In genomic region chr17:66197041-66197440, GRCm38 (mm10) we compare ENCODE assay signal across 10 mouse cellular contexts.
DNase-seq lines count a peak whose midpoint lies in the region; ATAC-seq and TF ChIP-seq lines count a peak whose summit lies in the region.
"Had no signal": no experiment of that assay in that cellular context is flagged by ENCODE, and none has a peak within 500 bp of the region (broad histone marks: within the 10 kb centered on the region; RNA-seq: fewer than 3 reads in every experiment).

No protein-coding gene starts in this region.

- H3K9me3 ChIP-seq in kidney, embryonic 15.5 days (replicated peaks): no peaks in the 10 kb centered on the region
- H3K9me3 ChIP-seq: embryonic facial prominence, embryonic 15.5 days; hindbrain, embryonic 12.5 days had no signal

- DNase-seq in adrenal gland, postnatal 10 days: peak; percentile 11
- DNase-seq in adrenal gland, postnatal 36 days: no peak
- DNase-seq in kidney, adult 2 months: peak; percentile 8
- peak; percentile 52 for DNase-seq in lung, postnatal 10 days
- no peak for DNase-seq in lung, adult 2 months
- DNase-seq in cerebellum, adult 8-10 months: no peak

- no peak for TF ChIP-seq POLR2A in kidney, adult 2 months (IDR thresholded peaks at IDR 0.05; ENCODE audit: low read depth, low read length)
- TF ChIP-seq POLR2A in lung, adult 2 months (IDR thresholded peaks at IDR 0.05; ENCODE audit: borderline replicate concordance, extremely low read depth, low read depth, low read length): no peak

- no peak for ATAC-seq in kidney, embryonic 15.5 days (replicated peaks; ENCODE audit: low FRiP score)
- peak; percentile 14; the same call in 1 of the 2 replicates for ATAC-seq in granulocyte monocyte progenitor cell, adult 5-6 weeks (replicated peaks; ENCODE audit: poor library complexity, severe bottlenecking)

- H3K4me3 ChIP-seq in kidney, adult 2 months (ENCODE audit: insufficient read depth, low read depth, low read length): no peak overlapping the region
- no peak overlapping the region for H3K4me3 ChIP-seq in kidney, embryonic 15.5 days (replicated peaks)
- no peak overlapping the region for H3K4me3 ChIP-seq in lung, adult 2 months (replicated peaks; ENCODE audit: extremely low read depth, low read depth, low read length)
- H3K4me3 ChIP-seq: embryonic facial prominence, embryonic 15.5 days; hindbrain, embryonic 12.5 days had no signal

- H3K27me3 ChIP-seq in kidney, adult 2 months (replicated peaks; ENCODE audit: control insufficient read depth, insufficient read depth, low read length): no peaks in the 10 kb centered on the region
- 0 out of 2 replicates have a peak, but pooled peaks cover 8% of the 10 kb centered on the region for H3K27me3 ChIP-seq in kidney, embryonic 15.5 days
- H3K27me3 ChIP-seq: embryonic facial prominence, embryonic 15.5 days had no signal

- no peaks in the 10 kb centered on the region for H3K4me1 ChIP-seq in kidney, adult 2 months (ENCODE audit: control insufficient read depth, insufficient read depth, low read length)
- H3K4me1 ChIP-seq in kidney, embryonic 15.5 days: no peaks in the 10 kb centered on the region
- no peaks in the 10 kb centered on the region for H3K4me1 ChIP-seq in lung, adult 2 months (ENCODE audit: control insufficient read depth, insufficient read depth, low read length)
- H3K4me1 ChIP-seq: embryonic facial prominence, embryonic 15.5 days; hindbrain, embryonic 12.5 days had no signal

- WGBS in kidney, adult 2 months: 26% methylated on average over 3 of the region's 3 CpGs
- WGBS in kidney, embryonic 15.5 days: 49% methylated on average over 3 of the region's 3 CpGs
- WGBS in lung, adult 2 months: 28% methylated on average over 3 of the region's 3 CpGs

- no peak overlapping the region for H3K27ac ChIP-seq in kidney, adult 2 months (ENCODE audit: insufficient read depth, low read depth, low read length)
- H3K27ac ChIP-seq in kidney, embryonic 15.5 days: no peak overlapping the region
- H3K27ac ChIP-seq: embryonic facial prominence, embryonic 15.5 days; hindbrain, embryonic 12.5 days had no signal

- H3K36me3 ChIP-seq in kidney, adult 2 months (ENCODE audit: control insufficient read depth, insufficient read depth, low read length): no peaks in the 10 kb centered on the region
- no peaks in the 10 kb centered on the region for H3K36me3 ChIP-seq in kidney, embryonic 15.5 days
- H3K36me3 ChIP-seq: embryonic facial prominence, embryonic 15.5 days; hindbrain, embryonic 12.5 days had no signal

- H3K4me2 ChIP-seq in kidney, embryonic 15.5 days: no peak overlapping the region
- H3K4me2 ChIP-seq: embryonic facial prominence, embryonic 15.5 days; hindbrain, embryonic 12.5 days had no signal

- no peak for TF ChIP-seq CTCF in kidney, adult 2 months (conservative IDR thresholded peaks at IDR 0.05; ENCODE audit: insufficient read depth, insufficient read length, low read depth, low read length)
- no peak for TF ChIP-seq CTCF in lung, adult 2 months (IDR thresholded peaks at IDR 0.05; ENCODE audit: insufficient read depth, low read length)

- no peak overlapping the region for H3K9ac ChIP-seq in kidney, embryonic 15.5 days
- H3K9ac ChIP-seq: embryonic facial prominence, embryonic 15.5 days; hindbrain, embryonic 12.5 days had no signal

Comparison
In these comparisons a context has a peak if more than half of its experiments do, and no peak if none do; other contexts are left out.
1. DNase-seq: peak in adrenal gland, postnatal 10 days (single experiment), kidney, adult 2 months (single experiment) and lung, postnatal 10 days (single experiment); none in adrenal gland, postnatal 36 days (0 of 2), lung, adult 2 months (single experiment) and cerebellum, adult 8-10 months (single experiment).